Mouse (Mus musculus): ENCODE data around the gene Slco2a1. TPM values are rescaled to one million over a fixed set of nuclear protein-coding genes. Genes with fewer than 3 reads are reported as not detected.

Slco2a1 gene
- polyA plus RNA-seq, 1 experiment from 2014 or later, result 6.5 TPM

DNA sequence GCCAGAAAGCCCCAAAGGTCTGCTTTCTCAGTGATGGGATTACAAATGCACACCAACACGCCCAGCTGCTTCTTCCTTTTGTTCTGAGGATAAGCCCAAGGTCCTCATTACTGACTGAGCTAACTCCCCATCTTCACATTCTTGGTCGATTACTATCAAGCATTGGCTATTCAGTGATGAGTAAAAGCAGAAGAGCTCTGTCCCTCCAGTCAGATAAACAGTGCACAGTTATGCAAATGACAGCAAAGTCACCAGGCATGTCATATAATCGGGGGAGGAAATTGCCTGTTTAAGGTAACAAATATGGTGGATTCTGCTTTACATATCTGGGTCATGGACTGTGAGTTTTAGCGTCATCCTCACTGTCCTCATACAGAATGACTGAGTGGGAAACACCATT lies 35.6 kb downstream of the Slco2a1 start:
- Histone ChIP-seq H3K9ac (ENCODE audit: low read length) (no peak overlapping the region), H3K27me3 (ENCODE audit: control insufficient read depth, insufficient read depth, low read length) (no peaks in the 10 kb centered on the region), H3K4me2 (ENCODE audit: low read length) (no peak overlapping the region), H3K36me3 (ENCODE audit: control insufficient read depth, insufficient read depth, low read length) (no peaks in the 10 kb centered on the region), H3K9me3 (ENCODE audit: control insufficient read depth, low read length) (no peaks in the 10 kb centered on the region), H3K4me1 (ENCODE audit: control insufficient read depth in 2 of 2, insufficient read depth in 2 of 2, low read length in 2 of 2) (no peaks in the 10 kb centered on the region), H3K4me3 (ENCODE audit: control insufficient read depth in 1 of 2, insufficient read depth in 1 of 2, low read depth in 1 of 2, low read length in 2 of 2) (no peak overlapping the region), H3K27ac (replicated peaks in 1 of 2; ENCODE audit: control insufficient read depth in 1 of 2, insufficient read depth in 1 of 2, low read depth in 2 of 2, low read length in 2 of 2) (no peak overlapping the region)
- no peak for ATAC-seq (ENCODE audit: insufficient number of reproducible peaks, insufficient read depth, low FRiP score, low read depth)
- WGBS, result 73% methylated on average over 4 of the region's 4 CpGs

DNA sequence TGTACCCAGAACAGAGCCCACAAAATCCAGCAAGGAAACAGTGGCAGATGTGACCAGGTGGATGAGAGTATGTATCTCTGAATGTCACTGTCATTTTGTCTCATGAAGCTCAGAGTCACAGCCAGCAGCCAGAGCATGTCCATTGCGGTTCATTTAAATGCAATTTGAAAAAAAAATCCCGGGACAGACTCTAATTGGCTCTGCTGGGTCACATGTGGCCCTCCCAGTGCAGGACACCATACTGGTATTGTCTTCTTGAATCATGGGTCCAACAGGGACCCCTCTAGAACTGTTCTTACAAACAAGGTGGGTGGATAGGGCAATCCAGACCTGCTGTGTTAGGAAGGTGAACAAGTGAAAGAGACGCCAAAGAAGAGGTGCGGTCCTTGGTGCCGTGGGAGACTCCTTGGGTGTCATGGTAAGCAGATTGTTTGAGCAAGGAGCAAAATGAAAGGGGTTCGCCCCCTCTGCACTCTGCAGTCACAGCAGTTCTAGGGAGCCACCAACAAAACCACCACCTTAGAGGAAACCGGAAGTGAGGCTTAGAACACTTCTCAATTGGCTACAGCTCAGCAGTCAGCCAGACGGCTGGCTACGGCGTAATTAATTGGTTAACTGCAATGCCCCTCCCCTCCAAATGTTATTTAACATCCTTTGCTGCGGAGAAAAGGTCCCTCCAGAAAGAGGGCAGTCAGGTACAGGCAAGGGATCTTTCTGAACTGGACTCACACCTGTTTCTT lies 38.8 kb downstream of the Slco2a1 start:
- Histone ChIP-seq H3K27me3 (ENCODE audit: control insufficient read depth, insufficient read depth, low read length) (no peaks in the 10 kb centered on the region), H3K36me3 (ENCODE audit: control insufficient read depth, insufficient read depth, low read length) (no peaks in the 10 kb centered on the region), H3K4me1 (ENCODE audit: control insufficient read depth in 2 of 2, insufficient read depth in 2 of 2, low read length in 2 of 2) (peaks cover 6 to 7% of the 10 kb centered on the region in 2 experiments), H3K9me3 (ENCODE audit: control insufficient read depth, low read length) (no peaks in the 10 kb centered on the region), H3K4me3 (ENCODE audit: control insufficient read depth in 1 of 2, insufficient read depth in 1 of 2, low read depth in 1 of 2, low read length in 2 of 2) (no peak overlapping the region), H3K9ac (ENCODE audit: low read length) (no peak overlapping the region), H3K27ac (replicated peaks in 1 of 2; ENCODE audit: control insufficient read depth in 1 of 2, insufficient read depth in 1 of 2, low read depth in 2 of 2, low read length in 2 of 2) (no peak overlapping the region), H3K4me2 (ENCODE audit: low read length) (no peak overlapping the region)
- 75% methylated on average over 11 of the region's 11 CpGs for WGBS
- no peak for ATAC-seq (ENCODE audit: insufficient number of reproducible peaks, insufficient read depth, low FRiP score, low read depth)

DNA sequence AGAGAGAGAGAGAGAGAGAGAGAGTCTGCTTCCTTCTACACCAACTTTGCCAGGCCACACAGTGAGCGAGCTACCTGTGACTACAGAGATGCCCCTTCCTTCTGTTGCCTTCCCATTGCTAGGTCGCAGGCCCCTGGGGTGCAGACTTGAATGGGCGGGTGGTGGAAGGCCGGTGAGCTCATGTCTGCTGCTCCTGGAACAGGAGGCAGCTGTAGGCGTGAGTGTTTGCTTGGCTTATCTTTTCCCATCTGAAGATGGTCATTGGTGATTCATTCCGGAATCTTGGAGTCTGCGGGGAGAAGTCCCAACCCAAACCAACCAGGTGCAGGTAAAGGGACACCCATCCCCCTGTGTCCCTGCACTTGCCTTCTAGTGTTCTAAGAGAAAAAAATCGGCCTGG lies 40.5 kb downstream of the Slco2a1 start:
- WGBS, result 61% methylated on average over 8 of the region's 8 CpGs
- Histone ChIP-seq H3K4me1 (ENCODE audit: control insufficient read depth in 2 of 2, insufficient read depth in 2 of 2, low read length in 2 of 2) (peaks cover 9% of the 10 kb centered on the region in 2 experiments), H3K9me3 (ENCODE audit: control insufficient read depth, low read length) (no peaks in the 10 kb centered on the region), H3K4me2 (ENCODE audit: low read length) (no peak overlapping the region), H3K27ac (replicated peaks in 1 of 2; ENCODE audit: control insufficient read depth in 1 of 2, insufficient read depth in 1 of 2, low read depth in 2 of 2, low read length in 2 of 2) (no peak overlapping the region), H3K4me3 (ENCODE audit: control insufficient read depth in 1 of 2, insufficient read depth in 1 of 2, low read depth in 1 of 2, low read length in 2 of 2) (no peak overlapping the region), H3K27me3 (ENCODE audit: control insufficient read depth, insufficient read depth, low read length) (no peaks in the 10 kb centered on the region), H3K9ac (ENCODE audit: low read length) (no peak overlapping the region), H3K36me3 (ENCODE audit: control insufficient read depth, insufficient read depth, low read length) (no peaks in the 10 kb centered on the region)
- ATAC-seq (ENCODE audit: insufficient number of reproducible peaks, insufficient read depth, low FRiP score, low read depth), result no peak

GRCm38 (mm10) chr9:103030041-103030440 lies 41.5 kb downstream of the Slco2a1 start:
- Histone ChIP-seq H3K4me3 (ENCODE audit: control insufficient read depth in 1 of 2, insufficient read depth in 1 of 2, low read depth in 1 of 2, low read length in 2 of 2) (no peak overlapping the region), H3K36me3 (ENCODE audit: control insufficient read depth, insufficient read depth, low read length) (no peaks in the 10 kb centered on the region), H3K4me2 (ENCODE audit: low read length) (no peak overlapping the region), H3K9ac (ENCODE audit: low read length) (no peak overlapping the region), H3K4me1 (ENCODE audit: control insufficient read depth in 2 of 2, insufficient read depth in 2 of 2, low read length in 2 of 2) (peaks cover 9% of the 10 kb centered on the region in 2 experiments), H3K9me3 (ENCODE audit: control insufficient read depth, low read length) (no peaks in the 10 kb centered on the region), H3K27ac (replicated peaks in 1 of 2; ENCODE audit: control insufficient read depth in 1 of 2, insufficient read depth in 1 of 2, low read depth in 2 of 2, low read length in 2 of 2) (no peak overlapping the region), H3K27me3 (ENCODE audit: control insufficient read depth, insufficient read depth, low read length) (no peaks in the 10 kb centered on the region)
- WGBS, result 83% methylated on average over 2 of the region's 2 CpGs
- ATAC-seq (ENCODE audit: insufficient number of reproducible peaks, insufficient read depth, low FRiP score, low read depth), result no peak

DNA sequence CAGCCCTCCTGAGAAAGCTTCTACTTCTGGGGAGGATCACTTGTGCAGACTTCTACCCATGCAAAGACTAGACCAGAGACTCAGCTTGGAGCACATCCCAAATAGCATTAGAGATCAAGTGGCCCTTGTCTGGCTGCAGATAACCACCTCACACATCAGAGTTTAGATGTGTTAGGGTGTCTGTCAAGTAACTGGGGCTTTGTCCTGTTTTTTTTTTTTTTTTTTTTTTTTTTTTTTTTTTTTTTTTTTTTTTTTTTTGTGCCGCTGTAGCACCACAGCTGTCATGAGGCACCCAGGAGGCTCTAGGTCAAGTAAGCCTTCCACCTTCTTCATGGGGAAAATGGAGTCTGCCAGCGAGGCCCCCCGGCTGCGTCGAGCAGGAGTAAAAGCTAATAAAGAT lies 42.7 kb downstream of the Slco2a1 start:
- no peak overlapping the region for H3K9ac ChIP-seq (ENCODE audit: low read length)
- no peaks in the 10 kb centered on the region for H3K36me3 ChIP-seq (ENCODE audit: control insufficient read depth, insufficient read depth, low read length)
- H3K4me2 ChIP-seq (ENCODE audit: low read length), result no peak overlapping the region
- WGBS, result 56% methylated on average over 5 of the region's 5 CpGs
- H3K27ac ChIP-seq (replicated peaks in 1 of 2; ENCODE audit: control insufficient read depth in 1 of 2, insufficient read depth in 1 of 2, low read depth in 2 of 2, low read length in 2 of 2), result no peak overlapping the region
- H3K4me3 ChIP-seq (ENCODE audit: control insufficient read depth in 1 of 2, insufficient read depth in 1 of 2, low read depth in 1 of 2, low read length in 2 of 2), result no peak overlapping the region
- peaks cover 9% of the 10 kb centered on the region in 2 experiments for H3K4me1 ChIP-seq (ENCODE audit: control insufficient read depth in 2 of 2, insufficient read depth in 2 of 2, low read length in 2 of 2)
- H3K27me3 ChIP-seq (ENCODE audit: control insufficient read depth, insufficient read depth, low read length), result no peaks in the 10 kb centered on the region
- ATAC-seq (ENCODE audit: insufficient number of reproducible peaks, insufficient read depth, low FRiP score, low read depth), result no peak
- no peaks in the 10 kb centered on the region for H3K9me3 ChIP-seq (ENCODE audit: control insufficient read depth, low read length)

DNA sequence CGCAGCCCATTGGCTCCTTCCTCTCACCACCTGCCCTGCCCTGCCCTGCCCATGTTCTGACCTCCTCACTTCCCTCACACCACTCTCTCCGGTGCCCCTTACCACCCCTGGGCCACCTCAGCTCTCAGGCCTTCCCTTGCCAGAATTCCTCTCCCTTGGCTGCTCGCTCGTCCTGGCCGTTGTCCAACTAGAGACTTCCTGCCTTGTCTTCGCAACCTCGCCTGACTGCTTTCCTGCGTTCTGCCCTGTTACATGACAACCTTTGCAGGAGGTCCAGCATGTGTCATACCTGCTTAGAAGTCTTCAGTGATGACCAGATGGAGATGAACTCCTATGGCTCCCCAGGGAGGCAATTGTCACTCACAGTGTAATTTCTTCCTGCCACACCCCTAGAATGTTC lies 43.7 kb downstream of the Slco2a1 start:
- Histone ChIP-seq H3K27me3 (ENCODE audit: control insufficient read depth, insufficient read depth, low read length) (no peaks in the 10 kb centered on the region), H3K27ac (replicated peaks in 1 of 2; ENCODE audit: control insufficient read depth in 1 of 2, insufficient read depth in 1 of 2, low read depth in 2 of 2, low read length in 2 of 2) (no peak overlapping the region), H3K9me3 (ENCODE audit: control insufficient read depth, low read length) (no peaks in the 10 kb centered on the region), H3K9ac (ENCODE audit: low read length) (no peak overlapping the region), H3K4me3 (ENCODE audit: control insufficient read depth in 1 of 2, insufficient read depth in 1 of 2, low read depth in 1 of 2, low read length in 2 of 2) (no peak overlapping the region), H3K4me2 (ENCODE audit: low read length) (no peak overlapping the region), H3K4me1 (ENCODE audit: control insufficient read depth in 2 of 2, insufficient read depth in 2 of 2, low read length in 2 of 2) (peaks cover 9% of the 10 kb centered on the region in 2 experiments), H3K36me3 (ENCODE audit: control insufficient read depth, insufficient read depth, low read length) (no peaks in the 10 kb centered on the region)
- ATAC-seq (ENCODE audit: insufficient number of reproducible peaks, insufficient read depth, low FRiP score, low read depth), result no peak
- WGBS, result 44% methylated on average over 8 of the region's 8 CpGs

DNA sequence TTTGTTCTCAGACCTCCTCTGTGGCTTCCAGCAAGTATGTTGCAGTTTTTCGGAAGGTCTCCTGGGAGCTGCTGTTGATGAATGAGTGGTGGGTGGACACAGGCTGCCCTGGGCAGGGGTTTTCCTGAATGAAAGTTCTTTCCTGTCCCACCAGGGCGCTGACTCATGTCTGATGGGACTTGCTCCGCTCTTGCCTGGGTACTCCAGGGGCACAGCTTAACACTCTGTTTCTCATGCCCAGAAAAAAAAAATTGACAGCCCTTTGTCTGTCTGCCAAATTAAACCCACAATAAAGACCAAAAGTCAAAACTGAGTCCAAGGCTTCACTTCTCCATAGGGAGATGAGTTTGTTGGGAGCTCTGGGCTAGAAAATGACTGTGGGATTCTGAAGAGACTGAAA lies 44.9 kb downstream of the Slco2a1 start:
- Histone ChIP-seq H3K36me3 (ENCODE audit: control insufficient read depth, insufficient read depth, low read length) (no peaks in the 10 kb centered on the region), H3K4me1 (ENCODE audit: control insufficient read depth in 2 of 2, insufficient read depth in 2 of 2, low read length in 2 of 2) (peaks cover 9 to 12% of the 10 kb centered on the region in 2 experiments), H3K4me2 (ENCODE audit: low read length) (no peak overlapping the region), H3K27me3 (ENCODE audit: control insufficient read depth, insufficient read depth, low read length) (no peaks in the 10 kb centered on the region), H3K9ac (ENCODE audit: low read length) (no peak overlapping the region), H3K27ac (replicated peaks in 1 of 2; ENCODE audit: control insufficient read depth in 1 of 2, insufficient read depth in 1 of 2, low read depth in 2 of 2, low read length in 2 of 2) (no peak overlapping the region), H3K4me3 (ENCODE audit: control insufficient read depth in 1 of 2, insufficient read depth in 1 of 2, low read depth in 1 of 2, low read length in 2 of 2) (no peak overlapping the region), H3K9me3 (ENCODE audit: control insufficient read depth, low read length) (no peaks in the 10 kb centered on the region)
- 70% methylated on average over 3 of the region's 3 CpGs for WGBS
- no peak for ATAC-seq (ENCODE audit: insufficient number of reproducible peaks, insufficient read depth, low FRiP score, low read depth)

- H3K4me1 ChIP-seq (ENCODE audit: control insufficient read depth in 2 of 2, insufficient read depth in 2 of 2, low read length in 2 of 2), result peaks cover 5 to 9% of the 10 kb centered on the region in 2 experiments
- H3K27ac ChIP-seq (replicated peaks in 1 of 2; ENCODE audit: control insufficient read depth in 1 of 2, insufficient read depth in 1 of 2, low read depth in 2 of 2, low read length in 2 of 2), result peak overlapping the region in 1 of 2 experiments; percentile 9; a peak in 1 of 4 replicates
- WGBS, result 56% methylated on average over 8 of the region's 8 CpGs
- no peaks in the 10 kb centered on the region for H3K36me3 ChIP-seq (ENCODE audit: control insufficient read depth, insufficient read depth, low read length)
- no peak overlapping the region for H3K4me2 ChIP-seq (ENCODE audit: low read length)
- no peaks in the 10 kb centered on the region for H3K27me3 ChIP-seq (ENCODE audit: control insufficient read depth, insufficient read depth, low read length)
- H3K9ac ChIP-seq (ENCODE audit: low read length), result no peak overlapping the region
- ATAC-seq (ENCODE audit: insufficient number of reproducible peaks, insufficient read depth, low FRiP score, low read depth), result no peak; the same call in 1 of the 2 replicates
- H3K9me3 ChIP-seq (ENCODE audit: control insufficient read depth, low read length), result no peaks in the 10 kb centered on the region
- H3K4me3 ChIP-seq (ENCODE audit: control insufficient read depth in 1 of 2, insufficient read depth in 1 of 2, low read depth in 1 of 2, low read length in 2 of 2), result no peak overlapping the region
Observed at GRCm38 (mm10) chr9:103036971-103037391, 48.5 kb downstream of the Slco2a1 start.

Data from heart, embryonic 14.5 days (tissue).